In the genomic region with DNA sequence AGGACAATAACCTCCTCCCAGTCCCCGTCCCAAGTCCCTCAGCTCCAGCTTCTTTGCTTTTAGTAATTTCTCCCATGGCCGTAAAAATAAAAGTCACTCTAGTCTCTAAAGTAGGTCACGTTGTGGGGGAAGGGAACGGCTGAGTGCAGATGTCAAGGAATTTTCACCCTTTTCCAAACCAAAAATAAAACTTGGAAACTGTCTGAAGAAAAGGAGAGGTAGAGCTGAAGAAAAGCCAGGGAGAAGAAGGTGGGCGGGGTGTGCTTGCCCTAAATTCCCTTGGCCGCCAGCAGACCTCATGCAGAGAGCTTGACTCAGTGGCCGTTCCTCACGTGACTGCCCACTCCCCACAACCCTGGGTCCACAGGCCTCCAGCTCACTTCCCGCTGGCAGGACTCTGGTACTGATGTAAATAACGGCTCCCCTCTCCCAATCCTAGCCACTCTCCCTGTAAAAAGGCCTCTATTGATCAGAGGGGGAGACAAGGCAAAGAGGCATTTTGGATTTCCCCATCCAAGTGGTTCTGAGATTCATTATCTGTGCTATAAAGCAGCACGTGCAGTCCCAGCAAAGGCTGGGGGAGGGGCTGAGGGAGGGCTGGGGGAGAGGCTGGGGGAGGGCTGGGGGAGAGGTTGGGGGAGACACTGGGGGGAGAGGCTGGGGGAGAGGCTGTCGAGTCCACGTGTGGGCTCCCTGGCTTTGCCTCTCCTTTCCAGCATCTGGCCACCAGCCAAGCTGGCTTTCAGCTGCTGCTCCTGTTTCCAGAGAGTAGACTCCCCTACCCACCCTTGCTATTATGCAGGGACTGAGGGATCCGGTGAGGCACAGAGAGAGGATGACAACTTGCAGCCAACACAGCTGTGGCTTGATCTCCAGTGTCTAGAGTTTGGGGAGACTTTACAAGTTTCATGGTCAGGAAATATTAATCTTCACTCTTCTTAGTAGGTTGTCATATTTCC, we compare ENCODE assay signal across 8 mouse cellular contexts. TPM values are rescaled to one million over a fixed set of nuclear protein-coding genes. Genes with fewer than 3 reads are reported as not detected.
DNase-seq lines count a peak whose midpoint lies in the region; ATAC-seq and TF ChIP-seq lines count a peak whose summit lies in the region.
"Had no signal": no experiment of that assay in that cellular context is flagged by ENCODE, and none has a peak within 500 bp of the region (broad histone marks: within the 10 kb centered on the region; RNA-seq: fewer than 3 reads in every experiment).

No protein-coding gene starts in this region.

- H3K4me3 ChIP-seq in spleen, adult 2 months (ENCODE audit: extremely low read depth, insufficient read depth, insufficient read length), result no peak overlapping the region
- no peak overlapping the region for H3K4me3 ChIP-seq in embryonic facial prominence, embryonic 14.5 days (ENCODE audit: low read depth, low read length)
- H3K4me3 ChIP-seq in heart, postnatal 0 days (ENCODE audit: low read depth, low read length), result no peak overlapping the region
- H3K4me3 ChIP-seq in myocyte, result no peak overlapping the region
- H3K4me3 ChIP-seq: liver, embryonic 15.5 days had no signal

- TF ChIP-seq EP300 in heart, postnatal 0 days (IDR thresholded peaks at IDR 0.05; ENCODE audit: low read depth), result no peak

- TF ChIP-seq POLR2A in spleen, adult 2 months (IDR thresholded peaks at IDR 0.05; ENCODE audit: low read depth, low read length), result no peak
- TF ChIP-seq POLR2A in myocyte (IDR thresholded peaks at IDR 0.05; ENCODE audit: insufficient read length, low read depth), result no peak

- peak; percentile 77 for ATAC-seq in embryonic facial prominence, embryonic 14.5 days (ENCODE audit: low read depth)
- no peak for ATAC-seq in heart, postnatal 0 days (ENCODE audit: insufficient read depth, low read depth)
- ATAC-seq in CD4-positive, CD25-positive, alpha-beta regulatory T cell, adult 4 months, result no peak

- H3K27ac ChIP-seq in spleen, adult 2 months (ENCODE audit: insufficient read depth, low read length), result peak overlapping the region; percentile 82
- peak overlapping the region; percentile 79 for H3K27ac ChIP-seq in embryonic facial prominence, embryonic 14.5 days (replicated peaks; ENCODE audit: low read depth, low read length)
- H3K27ac ChIP-seq in heart, postnatal 0 days (ENCODE audit: low read depth), result peak overlapping the region; percentile 74
- H3K27ac ChIP-seq: liver, embryonic 15.5 days had no signal

- 56% methylated on average over 14 of the region's 14 CpGs for WGBS in spleen, adult 2 months
- WGBS in embryonic facial prominence, embryonic 14.5 days, result 18% methylated on average over 14 of the region's 14 CpGs
- WGBS in heart, postnatal 0 days, result 26% methylated on average over 14 of the region's 14 CpGs

- H3K4me1 ChIP-seq in spleen, adult 2 months (ENCODE audit: control insufficient read depth, insufficient read depth, insufficient read length), result peaks cover 32% of the 10 kb centered on the region; the same call in 1 of the 2 replicates
- peaks cover 58% of the 10 kb centered on the region for H3K4me1 ChIP-seq in embryonic facial prominence, embryonic 14.5 days (ENCODE audit: control insufficient read depth, insufficient read depth, low read length)
- peaks cover 46% of the 10 kb centered on the region for H3K4me1 ChIP-seq in heart, postnatal 0 days (ENCODE audit: control insufficient read depth, insufficient read depth)

- no peak for TF ChIP-seq CTCF in spleen, adult 2 months (IDR thresholded peaks at IDR 0.05; ENCODE audit: extremely low read depth, insufficient read depth, insufficient read length, insufficient replicate concordance)
- no peak for TF ChIP-seq CTCF in heart, postnatal 0 days (IDR thresholded peaks at IDR 0.05; ENCODE audit: low read depth)

- DNase-seq in spleen, adult 2 months (ENCODE audit: low read depth in 1 of 2, low spot score in 2 of 2), result no peak
- no peak for DNase-seq in spleen, postnatal 4 days (ENCODE audit: low spot score in 2 of 2)
- DNase-seq in embryonic facial prominence, embryonic 14.5 days (ENCODE audit: low spot score), result peak; percentile 95
- peak; percentile 59 for DNase-seq in heart, postnatal 0 days (ENCODE audit: low spot score)
- peak; percentile 56 to 68 for DNase-seq in layer of hippocampus, postnatal 14 days (ENCODE audit: low spot score in 2 of 2)

- H3K4me2 ChIP-seq in embryonic facial prominence, embryonic 14.5 days (ENCODE audit: low read depth, low read length), result peak overlapping the region; percentile 26
- no peak overlapping the region for H3K4me2 ChIP-seq in heart, postnatal 0 days (ENCODE audit: low read depth, low read length)
- H3K4me2 ChIP-seq in myocyte (ENCODE audit: low read depth), result peak overlapping the region; percentile 91
- H3K4me2 ChIP-seq: liver, embryonic 15.5 days had no signal

- peaks cover 23% of the 10 kb centered on the region for H3K79me2 ChIP-seq in myocyte (ENCODE audit: control insufficient read depth, insufficient read depth)

- H3K9me3 ChIP-seq in embryonic facial prominence, embryonic 14.5 days (ENCODE audit: control insufficient read depth, low read length), result no peaks in the 10 kb centered on the region
- H3K9me3 ChIP-seq in heart, postnatal 0 days (replicated peaks; ENCODE audit: control insufficient read depth, low read length), result no peaks in the 10 kb centered on the region
- H3K9me3 ChIP-seq: liver, embryonic 15.5 days had no signal

- no peak overlapping the region for H3ac ChIP-seq in myocyte (ENCODE audit: control insufficient read depth, insufficient read length)

- no peaks in the 10 kb centered on the region; the same call in none of the 2 replicates for H3K36me3 ChIP-seq in spleen, adult 2 months (ENCODE audit: control insufficient read depth, insufficient read depth, low read length)
- H3K36me3 ChIP-seq in embryonic facial prominence, embryonic 14.5 days (ENCODE audit: control insufficient read depth, insufficient read depth, low read length), result no peaks in the 10 kb centered on the region
- no peaks in the 10 kb centered on the region for H3K36me3 ChIP-seq in heart, postnatal 0 days (replicated peaks; ENCODE audit: control insufficient read depth, insufficient read depth, low read length)
- peaks cover 7% of the 10 kb centered on the region for H3K36me3 ChIP-seq in myocyte (ENCODE audit: control insufficient read depth, insufficient read depth)

- H3K9ac ChIP-seq in embryonic facial prominence, embryonic 14.5 days (ENCODE audit: low read depth, low read length), result no peak overlapping the region
- no peak overlapping the region for H3K9ac ChIP-seq in heart, postnatal 0 days (replicated peaks; ENCODE audit: low read depth, low read length)
- H3K9ac ChIP-seq: liver, embryonic 15.5 days had no signal

- H3K27me3 ChIP-seq in spleen, adult 2 months (ENCODE audit: control insufficient read depth, insufficient read depth, low read length), result no peaks in the 10 kb centered on the region
- no peaks in the 10 kb centered on the region for H3K27me3 ChIP-seq in embryonic facial prominence, embryonic 14.5 days (replicated peaks; ENCODE audit: control insufficient read depth, insufficient read depth, low read length)
- H3K27me3 ChIP-seq in heart, postnatal 0 days (ENCODE audit: control insufficient read depth, insufficient read depth, low read length), result no peaks in the 10 kb centered on the region
- no peaks in the 10 kb centered on the region for H3K27me3 ChIP-seq in myocyte (ENCODE audit: control insufficient read depth, insufficient read depth, insufficient read length)

TF ChIP-seq in myocyte, 11 proteins besides CTCF, POLR2A, EP300 and RAD21:
- no peak for TF ChIP-seq SRF (IDR thresholded peaks at IDR 0.05; ENCODE audit: control insufficient read depth, insufficient read length, low read depth)
- TF ChIP-seq USF1 (IDR thresholded peaks at IDR 0.05; ENCODE audit: low read depth), result peak; percentile 89
- TF ChIP-seq E2F4 (IDR thresholded peaks at IDR 0.05; ENCODE audit: insufficient read depth), result no peak
- TF ChIP-seq MAX (IDR thresholded peaks at IDR 0.05; ENCODE audit: low read depth), result no peak
- TF ChIP-seq TCF12 (IDR thresholded peaks at IDR 0.05; ENCODE audit: insufficient read depth, poor library complexity, severe bottlenecking), result no peak
- TF ChIP-seq MYOG (IDR thresholded peaks at IDR 0.05; ENCODE audit: control insufficient read depth in 1 of 3, insufficient read depth in 1 of 3, insufficient read length in 2 of 3, low read depth in 2 of 3), result peak in 1 of 3 experiments; percentile 42
- TF ChIP-seq REST (IDR thresholded peaks at IDR 0.05; ENCODE audit: insufficient read depth, insufficient read length), result no peak
- no peak for TF ChIP-seq POLR2AphosphoS2 (IDR thresholded peaks at IDR 0.05; ENCODE audit: insufficient read length, low read depth)
- TF ChIP-seq TCF3 (IDR thresholded peaks at IDR 0.05; ENCODE audit: insufficient read length, low read depth), result no peak
- no peak for TF ChIP-seq CEBPB (IDR thresholded peaks at IDR 0.05; ENCODE audit: insufficient read depth, poor library complexity, severe bottlenecking)
- TF ChIP-seq MYOD1 (IDR thresholded peaks at IDR 0.05; ENCODE audit: control insufficient read depth in 1 of 3, insufficient read length in 2 of 3, low read depth in 2 of 3), result peak in 2 of 3 experiments; percentile 27 to 47

RNA-seq across cellular contexts. Expression of a gene that starts 7.3 kb away (rescaled TPM):
- 47.7 and 82.0 TPM in 2 replicates for polyA plus RNA-seq in spleen, adult 2 months (2012; rRNA removed)
- polyA plus RNA-seq in embryonic facial prominence, embryonic 14.5 days (2014; fragmentation: Nextera tagmentation; extraction: Ambion mirVana), result 9.9 and 11.0 TPM in 2 replicates
- total RNA-seq in heart, postnatal 0 days (2014; rRNA removed; ENCODE audit: low replicate concordance), result 50.4 and 56.2 TPM in 2 replicates
- 3.1 and 3.9 TPM in 2 replicates for polyA plus RNA-seq in heart, postnatal 0 days (2015; fragmentation: Nextera tagmentation; extraction: Ambion mirVana)
- 10 to 100 TPM; 17.9 to 19.8 TPM for total RNA-seq in layer of hippocampus, postnatal 14 days (2021)
- polyA plus RNA-seq in myocyte (2012; fragmentation: generic; extraction: Trizol), result 21.1 TPM
- 10 to 100 TPM in 1 of 2 experiments, 1 to 10 TPM in 1; 4.9 to 12.6 TPM for polyA plus RNA-seq in CD4-positive, CD25-positive, alpha-beta regulatory T cell, adult 4 months (2017; shearing (Covaris generic))

RNA-seq across cellular contexts. Expression of a gene that starts 54.5 kb away (rescaled TPM):
- 1.7 and 2.2 TPM in 2 replicates for polyA plus RNA-seq in spleen, adult 2 months (2012; rRNA removed)
- polyA plus RNA-seq in embryonic facial prominence, embryonic 14.5 days (2014; fragmentation: Nextera tagmentation; extraction: Ambion mirVana), result 6.8 and 7.9 TPM in 2 replicates
- 8.2 and 16.1 TPM in 2 replicates for total RNA-seq in heart, postnatal 0 days (2014; rRNA removed; ENCODE audit: low replicate concordance)
- 6.5 and 7.2 TPM in 2 replicates for polyA plus RNA-seq in heart, postnatal 0 days (2015; fragmentation: Nextera tagmentation; extraction: Ambion mirVana)
- 1 to 10 TPM; 3.3 to 4.1 TPM for total RNA-seq in layer of hippocampus, postnatal 14 days (2021)
- 3.9 TPM for polyA plus RNA-seq in myocyte (2012; fragmentation: generic; extraction: Trizol)
- polyA plus RNA-seq in CD4-positive, CD25-positive, alpha-beta regulatory T cell, adult 4 months (2017; shearing (Covaris generic)), result 10 to 100 TPM; 17.9 to 26.0 TPM

Comparison
In these comparisons a context has a peak if more than half of its experiments do, and no peak if none do; other contexts are left out.
1. DNase-seq: peak in embryonic facial prominence, embryonic 14.5 days (single experiment), heart, postnatal 0 days (single experiment) and layer of hippocampus, postnatal 14 days (2 of 2); none in spleen, adult 2 months (0 of 2) and spleen, postnatal 4 days (0 of 2).
2. Peak in every context shown above with its lines, with median percentiles within 50 percentile points of each other: H3K27ac ChIP-seq.